Mouse (Mus musculus) lung, embryonic 16.5 days (tissue): Measurements from ENCODE around the gene Alg11. TPM values are rescaled to one million over a fixed set of nuclear protein-coding genes. Genes with fewer than 3 reads are reported as not detected.
A peak's percentile ranks its signal among the peaks of the same experiment; 100 is the strongest.

Source experiments
- ATAC-seq: fragments of 200-750 bp; cut with Nextera tagmentation; 2 replicates; pipeline ENCODE4 v1.8.0; 2017; ENCODE audit warnings: low read depth, mild to moderate bottlenecking, moderate library complexity
- H3K27ac ChIP-seq: fragments of 300-500 bp; sonication (generic); 2 replicates; pipeline ENCODE4 v1.5.1; 2014; ENCODE audit warnings: mild to moderate bottlenecking, control low read depth, low read length
- H3K27me3 ChIP-seq: fragments of 300-500 bp; sonication (generic); 2 replicates; pipeline ENCODE4 v1.6.1; 2014; ENCODE audit warnings: low read depth, low read length, mixed read lengths; ENCODE audit not compliant: control insufficient read depth, insufficient read depth
- H3K36me3 ChIP-seq: fragments of 300-500 bp; sonication (generic); 2 replicates; pipeline ENCODE4 v1.6.1; 2014; ENCODE audit warnings: low read length; ENCODE audit not compliant: control insufficient read depth, insufficient read depth
- H3K4me1 ChIP-seq: fragments of 300-500 bp; sonication (generic); replicated peaks from 2 replicates; pipeline ENCODE4 v1.6.1; 2014; ENCODE audit warnings: low read length, mixed read lengths; ENCODE audit not compliant: control insufficient read depth, insufficient read depth
- H3K4me2 ChIP-seq: fragments of 300-500 bp; sonication (generic); 2 replicates; pipeline ENCODE4 v1.6.1; 2014; ENCODE audit warnings: low read depth, low read length, control low read depth
- H3K4me3 ChIP-seq: fragments of 300-500 bp; sonication (generic); 2 replicates; pipeline ENCODE4 v1.5.1; 2014; ENCODE audit warnings: mild to moderate bottlenecking, low read length, control low read depth
- H3K9ac ChIP-seq: fragments of 300-500 bp; sonication (generic); 2 replicates; pipeline ENCODE4 v1.6.1; 2014; ENCODE audit warnings: low read length, control low read depth
- H3K9me3 ChIP-seq: fragments of 300-500 bp; sonication (generic); 2 replicates; pipeline ENCODE4 v1.6.1; 2016; ENCODE audit warnings: low read length; ENCODE audit not compliant: control insufficient read depth
- WGBS: fragments of 180-500 bp; shearing (Covaris S2); extraction: QIAGEN DNeasy Blood & Tissue Kit; methylation state at CpG from one replicate; pipeline ENCODE4 v1.1.7; 2014; 5-methylcytosine and 5-hydroxymethylcytosine counted together
- polyA plus RNA-seq: library from polyadenylated mRNA; unstranded; fragments of >200 nt; fragmentation: Nextera tagmentation; extraction: Ambion mirVana; gene quantifications from 2 replicates; pipeline ENCODE4 v1.2.1, GENCODE M21; 2015

Gene Alg11
- polyA plus RNA-seq, 1 experiment from 2014 or later = 30.1 TPM

- no peak overlapping the region for H3K4me2 ChIP-seq
- H3K9ac ChIP-seq = no peak overlapping the region
- no peaks in the 10 kb centered on the region for H3K9me3 ChIP-seq
- WGBS = 62% methylated on average over 9 of the region's 9 CpGs
- ATAC-seq = no peak
- no peak overlapping the region for H3K4me3 ChIP-seq
- peaks cover 18% of the 10 kb centered on the region for H3K27me3 ChIP-seq
- peaks cover under 1% of the 10 kb centered on the region; the same call in 1 of the 2 replicates for H3K36me3 ChIP-seq
- no peak overlapping the region for H3K27ac ChIP-seq
- 0 out of 2 replicates have a peak, but pooled peaks cover 5% of the 10 kb centered on the region for H3K4me1 ChIP-seq
Observed at GRCm38 (mm10) chr8:22058368-22058767, 2.2 kb upstream of the Alg11 start.

DNA sequence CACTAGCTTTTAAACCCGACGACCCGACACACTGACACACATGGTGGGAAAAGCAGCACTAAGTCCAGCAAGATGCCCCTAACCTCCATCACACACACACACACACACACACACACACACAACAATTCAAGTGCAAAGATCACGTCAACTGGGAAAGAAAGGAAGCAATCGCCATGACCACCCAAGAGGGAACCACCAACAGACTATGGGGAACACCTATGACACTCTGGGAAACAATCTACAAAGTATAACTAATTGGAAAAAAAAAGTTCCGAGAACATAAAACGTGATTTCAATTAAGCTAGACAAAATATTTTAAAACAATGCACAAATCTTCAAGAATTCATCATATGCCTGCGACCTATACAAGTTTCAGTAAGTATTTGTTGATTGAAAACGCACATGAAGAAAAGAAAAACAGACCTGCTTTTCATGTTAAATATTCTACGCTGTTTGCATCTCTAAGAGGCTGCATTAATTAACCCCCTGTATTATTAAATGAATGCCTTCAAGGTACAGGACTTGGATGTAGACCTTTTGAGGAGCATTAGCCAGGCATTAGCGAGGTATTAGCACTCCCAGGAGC lies 1.3 kb upstream of the Alg11 start:
- Histone ChIP-seq H3K4me3 (peak overlapping the region; percentile 81), H3K9ac (peak overlapping the region; percentile 73), H3K9me3 (no peaks in the 10 kb centered on the region), H3K36me3 (peaks cover 5% of the 10 kb centered on the region; the same call in 1 of the 2 replicates), H3K4me2 (peak overlapping the region; percentile 98), H3K27ac (no peak overlapping the region), H3K27me3 (peaks cover 18% of the 10 kb centered on the region), H3K4me1 (0 out of 2 replicates have a peak, but pooled peaks cover 5% of the 10 kb centered on the region)
- ATAC-seq = no peak
- 45% methylated on average over 11 of the region's 11 CpGs for WGBS

DNA sequence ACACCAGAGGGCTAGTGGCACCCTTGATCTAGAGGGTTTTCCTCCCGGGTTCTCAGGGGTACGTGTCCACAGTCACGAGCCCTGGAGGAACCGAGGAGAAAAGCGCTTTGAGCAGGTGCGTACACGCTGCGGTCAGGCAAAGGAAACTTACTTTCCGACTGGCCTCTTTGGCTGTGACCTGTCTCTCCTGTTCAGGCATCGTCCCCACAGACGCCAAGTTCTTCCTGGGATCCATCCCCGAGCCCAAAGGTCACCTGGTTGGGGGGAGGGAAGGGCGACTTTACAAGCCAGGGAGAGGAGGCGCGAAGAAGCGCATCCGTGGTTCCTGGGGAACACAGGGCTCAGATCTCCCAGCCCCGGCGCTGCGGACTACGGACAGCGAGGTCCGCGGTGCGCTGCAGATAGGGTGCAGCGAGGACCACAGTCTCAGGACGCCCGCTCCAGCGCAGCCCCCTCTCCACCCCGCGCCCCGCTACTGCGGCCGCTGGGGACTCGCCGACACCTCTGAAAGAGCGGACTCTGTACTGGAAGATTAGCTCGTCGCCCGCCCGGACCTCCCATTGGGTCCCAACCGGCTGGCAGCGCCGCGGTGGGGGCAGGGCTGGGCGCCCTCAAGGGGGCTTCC lies 588 bp upstream of the Alg11 start, which contains the start of gene Atp7b:
Gene Atp7b (minus strand): TSS at position 485 of the 625 bp plus-strand sequence.
- Histone ChIP-seq H3K4me1 (0 out of 2 replicates have a peak, but pooled peaks cover 5% of the 10 kb centered on the region), H3K27me3 (peaks cover 18% of the 10 kb centered on the region), H3K4me3 (peak within 1 kb of the TSS; percentile 81), H3K36me3 (peaks cover 6% of the 10 kb centered on the region), H3K9me3 (no peaks in the 10 kb centered on the region), H3K9ac (peak within 1 kb of the TSS; percentile 73), H3K4me2 (peak within 1 kb of the TSS; percentile 98), H3K27ac (peak within 1 kb of the TSS; percentile 72; the same call in 1 of the 2 replicates)
- under 1% methylated on average over 42 of the region's 46 CpGs for WGBS
- ATAC-seq = peak; percentile 82

DNA sequence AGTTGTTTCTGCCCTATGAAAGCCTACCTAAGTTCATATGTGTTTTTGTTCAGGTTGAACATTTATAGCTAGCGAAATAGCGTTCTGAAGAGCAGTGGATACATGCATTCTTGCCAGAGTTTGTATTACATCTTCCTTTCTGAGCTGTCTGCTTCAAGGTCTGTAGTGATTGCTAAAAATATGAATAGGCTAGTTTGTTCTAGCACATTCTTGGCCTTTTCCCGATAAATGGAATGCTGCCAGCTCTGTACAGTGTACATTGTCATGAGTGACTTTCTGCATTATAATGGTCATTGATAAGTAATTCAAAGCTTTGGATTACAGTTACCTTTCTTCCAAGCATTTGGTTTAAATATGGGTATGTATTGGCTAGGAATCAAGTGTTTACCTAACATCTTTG lies 605 bp downstream of the Alg11 start:
- Histone ChIP-seq H3K27me3 (peaks cover 18% of the 10 kb centered on the region), H3K27ac (no peak overlapping the region), H3K9ac (peak overlapping the region; percentile 69), H3K4me3 (peak overlapping the region; percentile 81), H3K9me3 (no peaks in the 10 kb centered on the region), H3K4me2 (peak overlapping the region; percentile 98), H3K36me3 (peaks cover 18% of the 10 kb centered on the region), H3K4me1 (0 out of 2 replicates have a peak, but pooled peaks cover 5% of the 10 kb centered on the region)
- 2% methylated on average over 3 of the region's 3 CpGs for WGBS
- no peak for ATAC-seq

DNA sequence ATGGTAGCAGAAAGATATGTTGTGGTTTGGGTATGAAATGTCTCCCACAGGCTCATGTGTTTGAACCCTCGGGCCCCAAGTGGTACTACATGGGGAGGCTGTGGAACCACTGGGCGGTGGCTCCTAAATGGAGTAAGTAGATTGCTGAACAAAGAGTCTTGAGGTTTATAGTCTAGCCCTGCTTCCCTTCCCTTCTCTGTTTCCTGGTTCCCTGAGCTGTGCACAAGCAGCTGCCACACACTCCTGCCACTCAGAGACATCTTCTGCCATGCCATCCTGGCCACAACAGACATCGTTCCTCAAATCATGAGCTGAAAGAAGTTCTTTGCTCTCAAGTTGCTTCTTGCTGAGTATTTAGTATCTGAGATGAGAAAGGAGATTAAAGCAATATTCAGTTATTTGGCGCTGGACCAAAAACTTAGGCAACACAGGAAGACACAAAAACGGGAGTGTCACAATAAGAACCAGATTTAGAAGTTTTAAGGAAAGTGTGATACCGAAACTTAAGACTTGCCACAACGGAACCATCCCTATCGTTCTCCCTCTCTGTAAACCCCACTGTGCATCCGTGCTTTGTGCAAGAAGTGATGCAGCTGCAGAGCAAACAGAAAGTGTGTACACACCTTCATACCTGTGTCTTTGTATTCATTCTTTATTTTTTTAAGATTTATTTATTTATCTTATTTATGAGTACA lies 18.9 kb downstream of the Alg11 start:
- H3K4me2 ChIP-seq = no peak overlapping the region
- no peaks in the 10 kb centered on the region for H3K4me1 ChIP-seq
- H3K9me3 ChIP-seq = no peaks in the 10 kb centered on the region
- 66% methylated on average over 9 of the region's 9 CpGs for WGBS
- H3K9ac ChIP-seq = no peak overlapping the region
- ATAC-seq = no peak
- no peak overlapping the region for H3K27ac ChIP-seq
- H3K4me3 ChIP-seq = no peak overlapping the region
- no peaks in the 10 kb centered on the region for H3K36me3 ChIP-seq
- no peaks in the 10 kb centered on the region for H3K27me3 ChIP-seq

GRCm38 (mm10) chr8:22089226-22089625 lies 28.7 kb downstream of the Alg11 start:
- no peak for ATAC-seq
- 89% methylated on average over 4 of the region's 4 CpGs for WGBS
- no peaks in the 10 kb centered on the region for H3K9me3 ChIP-seq
- no peak overlapping the region for H3K27ac ChIP-seq
- no peak overlapping the region for H3K9ac ChIP-seq
- H3K36me3 ChIP-seq = no peaks in the 10 kb centered on the region
- no peak overlapping the region for H3K4me2 ChIP-seq
- H3K4me1 ChIP-seq = no peaks in the 10 kb centered on the region
- no peak overlapping the region for H3K4me3 ChIP-seq
- H3K27me3 ChIP-seq = no peaks in the 10 kb centered on the region

- H3K27ac ChIP-seq = no peak overlapping the region
- H3K36me3 ChIP-seq = no peaks in the 10 kb centered on the region
- no peaks in the 10 kb centered on the region for H3K9me3 ChIP-seq
- no peak overlapping the region for H3K9ac ChIP-seq
- 48% methylated on average over 8 of the region's 8 CpGs for WGBS
- no peak overlapping the region for H3K4me3 ChIP-seq
- H3K4me1 ChIP-seq = no peaks in the 10 kb centered on the region
- H3K4me2 ChIP-seq = no peak overlapping the region
- ATAC-seq = no peak
- H3K27me3 ChIP-seq = no peaks in the 10 kb centered on the region
Observed at GRCm38 (mm10) chr8:22091568-22091967, 31.0 kb downstream of the Alg11 start.

DNA sequence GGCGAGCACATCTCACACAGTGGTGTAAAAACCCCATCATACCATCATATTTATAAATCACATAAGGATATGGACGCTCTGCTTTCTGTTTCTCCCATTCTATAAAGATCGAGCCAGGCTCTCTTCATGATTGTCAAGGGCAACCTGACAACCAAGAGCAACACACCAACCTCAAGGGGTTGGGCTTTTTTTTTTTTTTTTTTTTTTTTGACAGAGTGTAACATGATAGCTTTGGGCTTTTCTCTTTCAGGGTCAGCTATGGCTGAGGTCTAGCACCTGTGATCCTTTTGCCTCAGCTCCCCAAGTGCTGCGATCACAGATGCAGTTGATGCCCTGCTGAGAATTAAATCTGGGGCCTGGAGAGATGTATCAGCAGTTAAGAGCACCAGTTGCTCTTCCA lies 46.5 kb downstream of the Alg11 start:
- no peak overlapping the region for H3K27ac ChIP-seq
- H3K9me3 ChIP-seq = no peaks in the 10 kb centered on the region
- H3K4me2 ChIP-seq = no peak overlapping the region
- no peaks in the 10 kb centered on the region for H3K36me3 ChIP-seq
- H3K9ac ChIP-seq = no peak overlapping the region
- H3K4me1 ChIP-seq = no peaks in the 10 kb centered on the region
- H3K4me3 ChIP-seq = no peak overlapping the region
- WGBS = 57% methylated on average over 4 of the region's 4 CpGs
- H3K27me3 ChIP-seq = no peaks in the 10 kb centered on the region
- no peak for ATAC-seq
